29 mouse cellular contexts compared by ENCODE assay signal in the genomic region with DNA sequence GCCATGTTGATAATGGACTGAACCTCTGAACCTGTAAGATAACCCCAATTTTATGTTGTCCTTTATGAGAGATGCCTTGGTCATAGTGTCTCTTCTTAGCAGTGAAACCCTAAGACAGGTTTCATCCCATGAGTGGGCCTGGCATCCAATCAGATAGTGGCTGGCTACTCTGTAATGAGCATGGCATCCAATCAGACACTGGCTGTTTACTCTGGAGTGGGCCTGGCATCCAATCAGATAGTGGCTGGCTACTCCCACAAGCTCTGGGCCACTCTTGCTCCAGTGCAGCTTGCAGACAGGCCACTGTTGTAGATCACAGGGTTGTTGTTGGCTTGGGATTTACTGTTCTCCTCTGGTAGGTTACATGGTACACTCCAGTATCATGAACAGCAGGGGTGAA. TPM values are rescaled to one million over a fixed set of nuclear protein-coding genes. Genes with fewer than 3 reads are reported as not detected.
"Had no signal": no experiment of that assay in that cellular context is flagged by ENCODE, and none has a peak within 500 bp of the region (broad histone marks: within the 10 kb centered on the region; RNA-seq: fewer than 3 reads in every experiment).

No protein-coding gene starts in this region.

- H3K9me3 ChIP-seq: intestine, embryonic 15.5 days; kidney, embryonic 15.5 days; midbrain, embryonic 12.5 days; midbrain, embryonic 15.5 days; neural tube, embryonic 12.5 days; neural tube, embryonic 15.5 days had no signal

- H3K36me3 ChIP-seq: intestine, embryonic 15.5 days; kidney, embryonic 15.5 days; midbrain, embryonic 12.5 days; midbrain, embryonic 15.5 days; neural tube, embryonic 12.5 days; neural tube, embryonic 15.5 days had no signal

- H3K27ac ChIP-seq: intestine, embryonic 15.5 days; kidney, embryonic 15.5 days; midbrain, embryonic 12.5 days; midbrain, embryonic 15.5 days; neural tube, embryonic 12.5 days; neural tube, embryonic 15.5 days had no signal

- DNase-seq: kidney, adult 11 months; kidney, adult 8-10 months; kidney, postnatal 10 days; kidney, postnatal 4 days; liver, postnatal 0 days; lung, embryonic 14.5 days; lung, postnatal 36 days; right cerebral cortex, adult 18-20 months; right cerebral cortex, postnatal 14 days; right cerebral cortex, postnatal 4 days; thymus, adult 2 months; thymus, postnatal 14 days; thymus, postnatal 4 days had no signal

- H3K27me3 ChIP-seq: intestine, embryonic 15.5 days; midbrain, embryonic 12.5 days; midbrain, embryonic 15.5 days had no signal

- ATAC-seq: intestine, embryonic 15.5 days; liver, postnatal 0 days; lung, postnatal 0 days; midbrain, embryonic 15.5 days had no signal

- H3K4me1 ChIP-seq: midbrain, embryonic 15.5 days; neural tube, embryonic 12.5 days had no signal

- H3K4me3 ChIP-seq: intestine, embryonic 15.5 days; kidney, embryonic 15.5 days; midbrain, embryonic 12.5 days; midbrain, embryonic 15.5 days; neural tube, embryonic 12.5 days; neural tube, embryonic 15.5 days had no signal

RNA-seq across cellular contexts. Expression of gene Ccdc13, which starts 34.3 kb away (rescaled TPM):
- total RNA-seq: liver, adult 2 months had no signal
- polyA plus RNA-seq: liver, adult 2 months; liver, postnatal 0 days had no signal

RNA-seq across cellular contexts. Expression of gene Cyp8b1, which starts 42.5 kb away (rescaled TPM):
- total RNA-seq: layer of hippocampus, adult 18-20 months; layer of hippocampus, postnatal 25 days; left cerebral cortex, adult 18-20 months; left cerebral cortex, postnatal 10 days; left cerebral cortex, postnatal 36 days had no signal
- polyA plus RNA-seq: intestine, embryonic 15.5 days; limb, embryonic 11.5 days; limb, embryonic 14.5 days; lung, embryonic 14.5 days; midbrain, embryonic 12.5 days; midbrain, embryonic 15.5 days; neural tube, embryonic 12.5 days; neural tube, embryonic 15.5 days; stomach, embryonic 14.5 days had no signal
